Mouse (Mus musculus) erythroblast, embryonic 14.5 days (primary cell): Measurements from ENCODE around the gene Apol9a.
"Not testable (repeated sequence)": the region's sequence is repeated elsewhere in the genome, so short reads cannot be mapped to it uniquely, and the experiment has no call there.

Experiments
- GATA1 ChIP-seq: IDR thresholded peaks from 2 replicates; pipeline ENCODE4 v1.6.1; 2012; ENCODE audit warnings: low read length, inconsistent platforms, mixed read lengths
- TAL1 ChIP-seq: IDR thresholded peaks from 3 replicates; pipeline ENCODE4 v1.6.1; 2012; ENCODE audit warnings: low read length, inconsistent platforms, mixed read lengths

GRCm38 (mm10) chr15:77428690-77429448, 17.9 kb upstream of the Apol9a start:
- not testable (repeated sequence) for TF ChIP-seq GATA1, TAL1
